Mouse (Mus musculus) adrenal gland, postnatal 25 days (tissue): ENCODE data around the gene Rab40b. TPM values are rescaled to one million over a fixed set of nuclear protein-coding genes. Genes with fewer than 3 reads are reported as not detected.
"Not testable (repeated sequence)": the region's sequence is repeated elsewhere in the genome, so short reads cannot be mapped to it uniquely, and the experiment has no call there.

Experiments used
- DNase-seq: peaks from one replicate; pipeline ENCODE4 v3.0.0; 2021; ENCODE audit warnings: mixed read lengths
- microRNA-seq, 2 experiments: library from miRNA; unstranded; fragments of <30 nt; microRNA quantifications; one replicate each; pipeline ENCODE4 v1.2.0; 2021
- total RNA-seq: library from RNA; stranded (reverse); gene quantifications from 2 replicates; pipeline ENCODE4 v1.2.3, GENCODE M21; 2021

Gene Rab40b
- total RNA-seq, 1 experiment from 2014 or later: 7.6 TPM

- DNase-seq: no peak
These were observed 19.3 kb downstream of the Rab40b start for GRCm38 (mm10) chr11:121368731-121369130.

GRCm38 (mm10) chr11:121367170-121367707, 20.8 kb downstream of the Rab40b start:
- DNase-seq: no peak

- DNase-seq: peak; percentile 64
These were observed 25.8 kb downstream of the Rab40b start for GRCm38 (mm10) chr11:121362212-121362611.

GRCm38 (mm10) chr11:121354091-121354707, 33.9 kb downstream of the Rab40b start, which contains the start of gene Wdr45b:
Gene Wdr45b, minus strand, starts transcription at chr11:121354445.
- DNase-seq: peak; percentile 98

GRCm38 (mm10) chr11:121353326-121354090, 34.5 kb downstream of the Rab40b start:
- peak; percentile 38 for DNase-seq

- DNase-seq: not testable (repeated sequence)
These were observed 39.3 kb downstream of the Rab40b start for GRCm38 (mm10) chr11:121348727-121349126.

- no peak for DNase-seq
These were observed 39.9 kb downstream of the Rab40b start for GRCm38 (mm10) chr11:121348166-121348565.

GRCm38 (mm10) chr11:121347036-121347435, 41.0 kb downstream of the Rab40b start:
- peak; percentile 29 for DNase-seq

GRCm38 (mm10) chr11:121342423-121342822, 45.6 kb downstream of the Rab40b start:
- not testable (repeated sequence) for DNase-seq

GRCm38 (mm10) chr11:121340287-121340686, 47.8 kb downstream of the Rab40b start:
- no peak for DNase-seq

- no peak for DNase-seq
These were observed 48.4 kb downstream of the Rab40b start for GRCm38 (mm10) chr11:121339647-121340046.

GRCm38 (mm10) chr11:121331641-121332040, 56.4 kb downstream of the Rab40b start:
- DNase-seq: no peak

- no peak for DNase-seq
These were observed 59.4 kb downstream of the Rab40b start for GRCm38 (mm10) chr11:121328619-121329018.

- no peak for DNase-seq
These were observed 59.8 kb downstream of the Rab40b start for GRCm38 (mm10) chr11:121328206-121328605.

GRCm38 (mm10) chr11:121326681-121327080, 61.4 kb downstream of the Rab40b start:
- no peak for DNase-seq

GRCm38 (mm10) chr11:121326034-121326433, 62.0 kb downstream of the Rab40b start:
- DNase-seq: no peak

- DNase-seq: not testable (repeated sequence)
These were observed 80.3 kb downstream of the Rab40b start for GRCm38 (mm10) chr11:121307712-121308111.

GRCm38 (mm10) chr11:121306608-121307007, 81.4 kb downstream of the Rab40b start:
- DNase-seq: no peak

Small RNA genes within 50 kb of the gene (microRNA-seq; reads per million reads assigned to microRNA genes)
- 0 to 0.36 reads per million in 2 experiments for gene Mir7236

Other genes starting within 250 kb of the Rab40b start
- not detected in 2 replicates for gene Tex19.1, start 242.1 kb downstream of the Rab40b start, total RNA-seq
- not detected in 2 replicates for gene Uts2r, start 228.0 kb downstream of the Rab40b start, total RNA-seq
- gene Hexdc, start 183.8 kb downstream of the Rab40b start, total RNA-seq: 9.2 and 17.1 TPM in 2 replicates
- 25.0 and 26.2 TPM in 2 replicates for gene Ogfod3, start 183.5 kb downstream of the Rab40b start, total RNA-seq
- 21.1 and 24.8 TPM in 2 replicates for gene Cybc1, start 158.9 kb downstream of the Rab40b start, total RNA-seq
- gene Narf, start 151.0 kb downstream of the Rab40b start, total RNA-seq: 23.4 and 33.1 TPM in 2 replicates
- 38.7 and 51.6 TPM in 2 replicates for gene Foxk2, start 128.3 kb downstream of the Rab40b start, total RNA-seq
- gene Wdr45b, start 33.8 kb downstream of the Rab40b start, total RNA-seq: 50.2 and 68.6 TPM in 2 replicates
- gene Fn3krp, start 33.1 kb upstream of the Rab40b start, total RNA-seq: 14.3 and 18.6 TPM in 2 replicates
- 5.2 and 5.6 TPM in 2 replicates for gene Fn3k, start 46.7 kb upstream of the Rab40b start, total RNA-seq
- 37.5 and 40.4 TPM in 2 replicates for gene Tbcd, start 63.7 kb upstream of the Rab40b start, total RNA-seq
- 0.43 and 0.57 TPM in 2 replicates for gene Zfp750, start 131.1 kb upstream of the Rab40b start, total RNA-seq